Mouse (Mus musculus): ENCODE results near the gene Foxred2.

GRCm38 (mm10) chr15:77979427-77979865, 22.9 kb upstream of the Foxred2 start:
- TF ChIP-seq POLR2A (IDR thresholded peaks at IDR 0.05; ENCODE audit: control insufficient read depth, extremely low read depth, insufficient read depth, low read length, poor library complexity) (no peak), CTCF (IDR thresholded peaks at IDR 0.05; ENCODE audit: borderline replicate concordance, control insufficient read depth, extremely low read depth, insufficient read depth, low read length, poor library complexity) (no peak)
